Mouse (Mus musculus) liver, embryonic 14.5 days (tissue): ENCODE measurements around the gene Bicd2. TPM values are rescaled to one million over a fixed set of nuclear protein-coding genes. Genes with fewer than 3 reads are reported as not detected.
A peak's percentile ranks its signal among the peaks of the same experiment; 100 is the strongest.

Experiments used
- ATAC-seq: fragments of 200-750 bp; cut with Nextera tagmentation; 2 replicates; pipeline ENCODE4 v1.8.0; 2017; ENCODE audit warnings: moderate number of reproducible peaks, mild to moderate bottlenecking, moderate library complexity; ENCODE audit not compliant: insufficient read depth
- DNase-seq, 3 experiments: peaks; one replicate each; pipeline ENCODE4 v3.0.0-alpha.2; 2012 to 2013; ENCODE audit warnings: low read depth in 3 of 3, low spot score in 3 of 3
- H3K27ac ChIP-seq: fragments of 300-500 bp; sonication (generic); 2 replicates; pipeline ENCODE4 v1.5.1; 2014; ENCODE audit warnings: moderate library complexity, mild to moderate bottlenecking, control low read depth, inconsistent platforms
- H3K27me3 ChIP-seq: fragments of 300-500 bp; sonication (generic); 2 replicates; pipeline ENCODE4 v1.6.1; 2014; ENCODE audit warnings: mild to moderate bottlenecking, low read length, moderate library complexity; ENCODE audit not compliant: control insufficient read depth, insufficient read depth
- H3K36me3 ChIP-seq: fragments of 300-500 bp; sonication (generic); replicated peaks from 2 replicates; pipeline ENCODE4 v1.6.1; 2014; ENCODE audit warnings: low read depth; ENCODE audit not compliant: control insufficient read depth, insufficient read depth
- H3K4me1 ChIP-seq, 2 experiments: fragments of 200-500 bp in 1 of 2; fragments of 300-500 bp in 1 of 2; sonication (generic) in 1 of 2; replicated peaks; 2 replicates each; pipeline ENCODE4 v1.6.1; 2012 to 2014; ENCODE audit warnings: antibody characterized with exemption in 1 of 2, inconsistent platforms in 1 of 2, low read length in 1 of 2; ENCODE audit not compliant: control insufficient read depth in 2 of 2, insufficient read depth in 2 of 2
- H3K4me2 ChIP-seq: fragments of 300-500 bp; sonication (generic); 2 replicates; pipeline ENCODE4 v1.6.1; 2014; ENCODE audit warnings: low read depth, mild to moderate bottlenecking, control low read depth, moderate library complexity
- H3K4me3 ChIP-seq, 2 experiments: fragments of 200-500 bp in 1 of 2; fragments of 300-500 bp in 1 of 2; sonication (generic) in 1 of 2; 2 replicates each; pipeline ENCODE4 v1.5.1; 2012 to 2014; ENCODE audit warnings: low read depth in 2 of 2, low read length in 2 of 2, mild to moderate bottlenecking in 2 of 2, control low read depth in 1 of 2, inconsistent platforms in 1 of 2, moderate library complexity in 1 of 2; ENCODE audit not compliant: insufficient read depth in 1 of 2
- H3K9ac ChIP-seq: fragments of 300-500 bp; sonication (generic); replicated peaks from 2 replicates; pipeline ENCODE4 v1.6.1; 2014; ENCODE audit warnings: mild to moderate bottlenecking, control low read depth, moderate library complexity
- H3K9me3 ChIP-seq: fragments of 300-500 bp; sonication (generic); 2 replicates; pipeline ENCODE4 v1.6.1; 2016; ENCODE audit warnings: low read length, mixed read lengths; ENCODE audit not compliant: control insufficient read depth
- CTCF ChIP-seq: IDR thresholded peaks from 2 replicates; pipeline ENCODE4 v1.5.1; 2016; ENCODE audit warnings: antibody characterized with exemption, low read depth, control low read depth
- EP300 ChIP-seq: IDR thresholded peaks from 2 replicates; pipeline ENCODE4 v1.6.1; 2016; ENCODE audit warnings: antibody characterized with exemption, low read depth
- WGBS: fragments of 180-500 bp; shearing (Covaris S2); extraction: QIAGEN DNeasy Blood & Tissue Kit; methylation state at CpG from one replicate; pipeline ENCODE4 v1.1.7; 2014; ENCODE audit not compliant: insufficient replicate concordance; 5-methylcytosine and 5-hydroxymethylcytosine counted together
- polyA plus RNA-seq, 2 experiments: library from polyadenylated mRNA; depleted of rRNA in 1 of 2; stranded (reverse) in 1 of 2; unstranded in 1 of 2; fragments of >200 nt; fragmentation: Nextera tagmentation in 1 of 2; extraction: Ambion mirVana in 1 of 2; gene quantifications; 2 replicates each; pipeline versions ENCODE4 v1.2.1 to v1.2.3; 2012 to 2014

Gene Bicd2
- polyA plus RNA-seq, 2 experiments: 5.9 to 6.4 TPM

GRCm38 (mm10) chr13:49353991-49354507 lies 12.7 kb downstream of the Bicd2 start:
- no peak for TF ChIP-seq CTCF
- TF ChIP-seq EP300: no peak
- H3K4me1 ChIP-seq: peaks cover 16 to 26% of the 10 kb centered on the region in 2 experiments
- no peak overlapping the region for H3K4me3 ChIP-seq
- H3K36me3 ChIP-seq: no peaks in the 10 kb centered on the region
- no peak for DNase-seq
- no peaks in the 10 kb centered on the region for H3K27me3 ChIP-seq
- H3K27ac ChIP-seq: no peak overlapping the region
- H3K9ac ChIP-seq: no peak overlapping the region
- no peak for ATAC-seq
- H3K4me2 ChIP-seq: no peak overlapping the region
- WGBS: 72% methylated on average over 5 of the region's 5 CpGs
- H3K9me3 ChIP-seq: no peaks in the 10 kb centered on the region

- 73% methylated on average over 11 of the region's 11 CpGs for WGBS
- Histone ChIP-seq H3K27ac (no peak overlapping the region), H3K36me3 (no peaks in the 10 kb centered on the region), H3K4me2 (no peak overlapping the region), H3K9ac (no peak overlapping the region), H3K27me3 (no peaks in the 10 kb centered on the region), H3K4me1 (peaks cover 6 to 18% of the 10 kb centered on the region in 2 experiments; a peak in 3 of 4 replicates), H3K9me3 (no peaks in the 10 kb centered on the region), H3K4me3 (no peak overlapping the region)
- no peak for DNase-seq
- TF ChIP-seq CTCF (no peak), EP300 (no peak)
- ATAC-seq: no peak
Observed at GRCm38 (mm10) chr13:49355461-49356061, 14.2 kb downstream of the Bicd2 start.

- Histone ChIP-seq H3K9ac (no peak overlapping the region), H3K4me1 (peaks cover 6 to 23% of the 10 kb centered on the region in 2 experiments; a peak in 3 of 4 replicates), H3K27ac (no peak overlapping the region), H3K4me2 (no peak overlapping the region), H3K4me3 (no peak overlapping the region), H3K9me3 (no peaks in the 10 kb centered on the region), H3K36me3 (no peaks in the 10 kb centered on the region), H3K27me3 (no peaks in the 10 kb centered on the region)
- DNase-seq (no peak), ATAC-seq (no peak)
- TF ChIP-seq EP300 (no peak), CTCF (no peak)
- WGBS: 71% methylated on average over 7 of the region's 7 CpGs
Observed at GRCm38 (mm10) chr13:49356090-49356489, 14.7 kb downstream of the Bicd2 start.

- H3K4me2 ChIP-seq: no peak overlapping the region
- H3K9ac ChIP-seq: no peak overlapping the region
- H3K36me3 ChIP-seq: no peaks in the 10 kb centered on the region
- TF ChIP-seq EP300: no peak
- no peaks in the 10 kb centered on the region for H3K9me3 ChIP-seq
- ATAC-seq: no peak
- H3K27ac ChIP-seq: no peak overlapping the region
- DNase-seq: no peak
- peaks cover 6 to 26% of the 10 kb centered on the region in 2 experiments; a peak in 3 of 4 replicates for H3K4me1 ChIP-seq
- no peaks in the 10 kb centered on the region for H3K27me3 ChIP-seq
- H3K4me3 ChIP-seq: no peak overlapping the region
- 78% methylated on average over 8 of the region's 8 CpGs for WGBS
Observed at GRCm38 (mm10) chr13:49357367-49358026, 16.1 kb downstream of the Bicd2 start.

- Histone ChIP-seq H3K4me3 (no peak overlapping the region), H3K27ac (no peak overlapping the region), H3K27me3 (no peaks in the 10 kb centered on the region), H3K9ac (no peak overlapping the region), H3K4me1 (peaks cover 6 to 30% of the 10 kb centered on the region in 2 experiments; a peak in 3 of 4 replicates), H3K4me2 (no peak overlapping the region), H3K36me3 (no peaks in the 10 kb centered on the region), H3K9me3 (no peaks in the 10 kb centered on the region)
- DNase-seq (no peak), ATAC-seq (peak; percentile 42; the same call in 1 of the 2 replicates)
- WGBS: 64% methylated on average over 3 of the region's 3 CpGs
- TF ChIP-seq EP300: no peak
- no peak for TF ChIP-seq CTCF
Observed at GRCm38 (mm10) chr13:49358184-49358583, 16.8 kb downstream of the Bicd2 start.
